Mouse (Mus musculus) kidney, postnatal 0 days (tissue): ENCODE data around the gene Zdhhc14. TPM values are rescaled to one million over a fixed set of nuclear protein-coding genes. Genes with fewer than 3 reads are reported as not detected.

Experiments
- ATAC-seq: fragments of 200-750 bp; cut with Nextera tagmentation; replicated peaks from 2 replicates; pipeline ENCODE4 v1.8.0; 2017; ENCODE audit warnings: low read depth, moderate number of reproducible peaks, moderate TSS enrichment, moderate library complexity; ENCODE audit not compliant: low FRiP score
- DNase-seq: peaks from one replicate; pipeline ENCODE4 v3.0.0-alpha.2; 2016; ENCODE audit warnings: low spot score
- H3K27ac ChIP-seq: fragments of 300-500 bp; sonication (generic); 2 replicates; pipeline ENCODE4 v1.5.1; 2014; ENCODE audit warnings: mild to moderate bottlenecking
- H3K27me3 ChIP-seq: fragments of 300-500 bp; sonication (generic); 2 replicates; pipeline ENCODE4 v1.6.1; 2014; ENCODE audit warnings: low read length, mixed read lengths; ENCODE audit not compliant: insufficient read depth
- H3K36me3 ChIP-seq: fragments of 300-500 bp; sonication (generic); 2 replicates; pipeline ENCODE4 v1.6.1; 2014; ENCODE audit warnings: low read length, mixed read lengths; ENCODE audit not compliant: insufficient read depth
- H3K4me1 ChIP-seq: fragments of 300-500 bp; sonication (generic); replicated peaks from 2 replicates; pipeline ENCODE4 v1.6.1; 2014; ENCODE audit warnings: antibody characterized with exemption, low read length, mixed read lengths; ENCODE audit not compliant: insufficient read depth
- H3K4me2 ChIP-seq: fragments of 300-500 bp; sonication (generic); 2 replicates; pipeline ENCODE4 v1.6.1; 2014; ENCODE audit warnings: mild to moderate bottlenecking, low read length, moderate library complexity, mixed read lengths
- H3K4me3 ChIP-seq: fragments of 300-500 bp; sonication (generic); replicated peaks from 2 replicates; pipeline ENCODE4 v1.5.1; 2014; ENCODE audit warnings: low read depth, low read length
- H3K9ac ChIP-seq: fragments of 300-500 bp; sonication (generic); 2 replicates; pipeline ENCODE4 v1.6.1; 2014; ENCODE audit warnings: low read depth, low read length
- H3K9me3 ChIP-seq: fragments of 300-500 bp; sonication (generic); replicated peaks from 2 replicates; pipeline ENCODE4 v1.6.1; 2016; ENCODE audit warnings: low read length, inconsistent platforms, mixed read lengths
- CTCF ChIP-seq: IDR thresholded peaks from 2 replicates; pipeline ENCODE4 v1.5.1; 2016; ENCODE audit warnings: antibody characterized with exemption, low read depth, mild to moderate bottlenecking, moderate library complexity
- WGBS: fragments of 180-500 bp; shearing (Covaris S2); extraction: QIAGEN DNeasy Blood & Tissue Kit; methylation state at CpG from one replicate; pipeline ENCODE4 v1.1.7; 2014; 5-methylcytosine and 5-hydroxymethylcytosine counted together
- polyA plus RNA-seq: library from polyadenylated mRNA; unstranded; fragments of >200 nt; fragmentation: Nextera tagmentation; extraction: Ambion mirVana; gene quantifications from 2 replicates; pipeline ENCODE4 v1.2.1, GENCODE M21; 2015

Zdhhc14 gene
- polyA plus RNA-seq, 1 experiment from 2014 or later, result 5.3 TPM

DNA sequence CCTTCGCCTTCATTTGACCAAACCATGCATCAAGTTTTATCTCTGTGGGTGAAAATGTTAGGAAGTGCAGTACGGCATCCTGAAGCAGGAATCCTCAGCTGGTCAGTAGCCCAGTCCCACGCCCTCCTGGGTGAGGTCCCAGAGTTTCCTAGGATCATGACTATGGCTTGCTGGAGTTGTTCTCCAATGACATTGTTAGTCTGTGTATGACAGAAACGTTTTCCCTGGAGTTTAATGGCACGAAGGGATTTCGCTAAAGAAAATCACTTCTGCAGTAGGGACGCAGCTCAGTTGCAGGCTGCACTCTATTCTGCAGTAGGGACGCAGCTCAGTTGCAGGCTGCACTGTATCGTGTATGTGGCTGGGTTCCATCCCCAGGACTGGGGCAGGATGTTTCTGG, 161.6 kb downstream of the Zdhhc14 start:
- no peak overlapping the region for H3K27ac ChIP-seq
- no peaks in the 10 kb centered on the region for H3K9me3 ChIP-seq
- ATAC-seq (no peak), DNase-seq (no peak)
- no peak overlapping the region for H3K4me3 ChIP-seq
- H3K27me3 ChIP-seq, result no peaks in the 10 kb centered on the region
- TF ChIP-seq CTCF, result no peak
- 84% methylated on average over 9 of the region's 9 CpGs for WGBS
- no peak overlapping the region for H3K4me2 ChIP-seq
- no peak overlapping the region for H3K9ac ChIP-seq
- no peaks in the 10 kb centered on the region for H3K4me1 ChIP-seq
- H3K36me3 ChIP-seq, result no peaks in the 10 kb centered on the region

DNA sequence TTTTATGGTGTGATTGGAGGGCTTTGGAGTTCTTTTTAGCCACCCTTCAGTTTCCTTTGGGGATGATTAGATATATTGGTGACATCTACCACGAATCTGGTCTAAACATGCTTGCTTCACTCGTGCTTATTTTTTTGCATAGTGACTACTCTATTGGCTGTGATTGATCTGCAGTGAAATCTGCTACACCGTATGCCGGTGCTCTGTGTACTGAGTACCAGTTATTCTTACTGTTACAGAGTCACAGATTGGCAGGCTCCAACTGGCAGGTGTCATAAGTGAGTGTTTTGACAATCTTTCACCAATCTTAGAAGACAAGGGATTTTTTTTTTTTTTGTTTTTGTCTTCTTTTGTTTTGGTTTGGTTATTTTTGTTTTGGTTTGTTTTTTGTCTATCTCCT, 163.2 kb downstream of the Zdhhc14 start:
- DNase-seq (no peak), ATAC-seq (no peak)
- Histone ChIP-seq H3K9ac (no peak overlapping the region), H3K27ac (no peak overlapping the region), H3K27me3 (no peaks in the 10 kb centered on the region), H3K9me3 (no peaks in the 10 kb centered on the region), H3K4me2 (no peak overlapping the region), H3K4me1 (no peaks in the 10 kb centered on the region), H3K4me3 (no peak overlapping the region), H3K36me3 (0 out of 2 replicates have a peak, but pooled peaks cover 3% of the 10 kb centered on the region)
- WGBS, result 96% methylated on average over 4 of the region's 4 CpGs
- TF ChIP-seq CTCF, result no peak

DNA sequence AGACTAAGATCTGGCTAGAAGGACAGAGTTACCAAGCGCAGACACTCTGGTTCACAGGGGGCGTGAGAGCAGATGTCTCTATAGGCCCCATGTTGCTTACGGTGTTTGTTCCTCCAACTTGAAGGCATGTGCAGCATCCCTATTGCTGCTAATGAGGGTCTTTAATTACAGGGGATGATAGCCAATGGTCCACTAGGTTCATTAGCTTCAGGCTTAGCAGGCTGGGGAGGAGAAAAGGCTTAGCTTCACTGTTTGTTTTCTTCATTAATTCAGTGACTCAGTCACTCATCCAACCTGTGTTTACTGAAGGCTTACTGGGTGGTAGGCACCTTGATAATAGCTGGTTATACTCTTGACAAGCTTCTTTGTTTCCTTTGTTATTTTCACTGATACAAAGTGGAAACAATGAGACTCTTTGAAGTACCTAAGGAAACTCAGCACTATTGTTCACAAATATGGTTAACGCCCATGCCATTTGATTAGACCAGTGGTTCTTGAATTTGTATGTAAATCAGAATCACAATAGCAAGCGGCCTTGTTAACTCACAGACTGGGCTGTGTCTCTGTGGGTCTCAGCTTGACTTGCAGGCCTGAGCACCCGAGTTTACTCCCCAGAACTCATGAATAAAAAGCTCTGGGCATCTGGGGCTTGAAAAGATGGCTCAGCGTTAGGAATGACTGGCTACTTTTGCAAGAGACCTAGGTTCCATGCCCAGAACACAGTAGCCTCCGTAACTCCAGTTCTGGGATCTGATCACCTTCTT, 168.1 kb downstream of the Zdhhc14 start:
- WGBS, result 62% methylated on average over 8 of the region's 8 CpGs
- no peak overlapping the region for H3K9ac ChIP-seq
- H3K36me3 ChIP-seq, result 0 out of 2 replicates have a peak, but pooled peaks cover 3% of the 10 kb centered on the region
- DNase-seq (no peak), ATAC-seq (no peak)
- no peaks in the 10 kb centered on the region for H3K9me3 ChIP-seq
- no peaks in the 10 kb centered on the region for H3K27me3 ChIP-seq
- H3K27ac ChIP-seq, result no peak overlapping the region
- no peak overlapping the region for H3K4me3 ChIP-seq
- TF ChIP-seq CTCF, result no peak
- no peaks in the 10 kb centered on the region for H3K4me1 ChIP-seq
- H3K4me2 ChIP-seq, result no peak overlapping the region

DNA sequence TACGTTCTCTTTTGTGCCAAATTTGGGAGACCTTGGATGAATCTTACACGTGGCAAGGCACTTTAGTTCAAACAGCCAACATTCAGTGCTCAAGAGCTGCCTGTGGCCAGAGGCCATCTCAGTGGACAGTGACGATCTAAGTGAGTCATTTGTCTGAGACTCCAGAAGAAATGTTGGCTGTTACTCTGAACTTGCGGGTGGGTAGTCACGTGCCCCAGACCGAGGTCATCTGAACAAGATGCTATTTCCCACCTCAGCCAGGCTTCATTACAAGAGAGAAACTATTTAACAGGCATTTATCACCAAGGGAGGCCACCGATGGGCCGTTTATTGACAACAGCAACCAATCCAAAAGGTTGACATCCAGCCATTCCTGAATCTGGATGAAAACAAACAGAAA, 174.3 kb downstream of the Zdhhc14 start:
- TF ChIP-seq CTCF, result no peak
- no peaks in the 10 kb centered on the region for H3K27me3 ChIP-seq
- H3K36me3 ChIP-seq, result no peaks in the 10 kb centered on the region
- WGBS, result 71% methylated on average over 8 of the region's 8 CpGs
- no peak overlapping the region for H3K27ac ChIP-seq
- H3K4me3 ChIP-seq, result no peak overlapping the region
- ATAC-seq (no peak), DNase-seq (no peak)
- H3K9ac ChIP-seq, result no peak overlapping the region
- no peaks in the 10 kb centered on the region for H3K9me3 ChIP-seq
- no peak overlapping the region for H3K4me2 ChIP-seq
- H3K4me1 ChIP-seq, result no peaks in the 10 kb centered on the region

DNA sequence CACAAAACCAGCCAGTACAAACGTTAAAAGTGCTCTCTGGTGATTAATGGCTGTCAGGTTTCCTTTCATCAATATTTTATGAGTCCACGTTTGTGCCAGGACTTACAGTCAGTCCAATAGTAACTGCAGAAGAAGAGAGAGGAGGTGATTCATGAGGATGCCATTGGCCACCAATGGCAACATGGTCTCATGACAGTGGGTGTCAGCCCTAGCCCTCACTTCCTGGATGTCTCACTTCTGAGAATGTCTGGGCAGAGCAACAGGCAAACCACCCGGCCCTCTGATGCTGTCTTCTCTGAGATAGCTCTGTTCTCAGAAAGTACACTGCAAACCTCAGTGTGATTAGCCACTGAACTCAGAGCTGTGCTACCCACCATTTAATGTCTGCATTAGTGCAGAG, 176.1 kb downstream of the Zdhhc14 start:
- H3K27me3 ChIP-seq, result no peaks in the 10 kb centered on the region
- no peak for TF ChIP-seq CTCF
- no peak for ATAC-seq
- H3K9me3 ChIP-seq, result no peaks in the 10 kb centered on the region
- H3K27ac ChIP-seq, result no peak overlapping the region
- no peaks in the 10 kb centered on the region for H3K36me3 ChIP-seq
- 29% methylated on average over 3 of the region's 3 CpGs for WGBS
- no peak for DNase-seq
- H3K4me3 ChIP-seq, result no peak overlapping the region
- H3K9ac ChIP-seq, result no peak overlapping the region
- no peaks in the 10 kb centered on the region for H3K4me1 ChIP-seq
- no peak overlapping the region for H3K4me2 ChIP-seq

DNA sequence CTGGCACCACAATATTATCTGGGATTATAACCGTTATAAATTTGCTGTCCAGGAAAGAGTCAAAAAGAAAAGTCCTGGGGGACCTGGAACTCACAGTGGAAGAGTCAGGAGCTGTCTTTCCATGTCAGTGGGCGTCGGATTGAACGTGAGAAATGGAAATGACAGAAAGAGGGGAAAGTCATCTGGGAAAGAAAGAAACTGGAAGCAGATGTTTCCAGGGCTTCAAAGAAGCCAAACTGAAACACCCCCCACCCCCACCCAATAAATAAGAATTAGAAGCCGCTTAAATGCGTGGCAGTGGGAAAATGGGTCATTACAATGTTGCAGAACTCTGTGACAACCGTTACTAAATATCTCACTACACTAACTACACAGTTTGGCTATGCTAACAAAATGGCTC, 176.6 kb downstream of the Zdhhc14 start:
- WGBS, result 72% methylated on average over 7 of the region's 7 CpGs
- H3K27me3 ChIP-seq, result no peaks in the 10 kb centered on the region
- H3K9ac ChIP-seq, result no peak overlapping the region
- H3K9me3 ChIP-seq, result no peaks in the 10 kb centered on the region
- H3K4me3 ChIP-seq, result no peak overlapping the region
- H3K4me1 ChIP-seq, result no peaks in the 10 kb centered on the region
- no peak for DNase-seq
- ATAC-seq, result no peak
- no peak for TF ChIP-seq CTCF
- H3K4me2 ChIP-seq, result no peak overlapping the region
- H3K27ac ChIP-seq, result no peak overlapping the region
- H3K36me3 ChIP-seq, result no peaks in the 10 kb centered on the region

DNA sequence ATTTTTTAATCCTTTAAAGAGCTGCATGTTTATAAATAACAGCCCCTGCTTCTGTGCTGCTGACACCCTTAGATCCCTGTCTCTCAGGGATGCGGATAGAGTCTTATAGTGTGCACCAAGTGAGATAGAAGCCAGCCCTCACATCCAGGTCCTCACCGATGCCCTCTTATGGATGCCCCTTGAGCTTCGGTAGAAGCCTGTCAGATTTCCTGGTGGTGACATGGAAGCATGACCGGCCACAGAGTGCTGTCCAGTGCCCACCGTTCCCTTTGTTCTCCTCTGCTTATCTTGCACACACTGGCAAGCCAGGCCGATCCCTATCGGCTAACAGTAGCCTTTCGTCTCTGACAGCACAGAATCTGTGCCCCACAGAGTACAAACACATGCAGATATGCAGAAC, 183.6 kb downstream of the Zdhhc14 start:
- no peak for DNase-seq

More for the DNA sequence above, 183.6 kb downstream of the Zdhhc14 start:
- WGBS, result 78% methylated on average over 8 of the region's 8 CpGs
- ATAC-seq, result no peak
- Histone ChIP-seq H3K4me3 (no peak overlapping the region), H3K27ac (no peak overlapping the region), H3K9me3 (no peaks in the 10 kb centered on the region), H3K4me2 (no peak overlapping the region), H3K27me3 (no peaks in the 10 kb centered on the region), H3K36me3 (no peaks in the 10 kb centered on the region), H3K9ac (no peak overlapping the region), H3K4me1 (no peaks in the 10 kb centered on the region)
- TF ChIP-seq CTCF, result no peak
